Mouse (Mus musculus) hindbrain, postnatal 0 days (tissue): ENCODE measurements at regions not wholly inside any gene's neighbourhood (a gene's known extent, or its start where the extent isn't known, plus 50 kb on each side); places are given as distances from the start of the nearest gene placed in this dataset.

Source experiments
- ATAC-seq: fragments of 200-750 bp; cut with Nextera tagmentation; 2 replicates; pipeline ENCODE4 v1.8.0; 2017; ENCODE audit warnings: mild to moderate bottlenecking, moderate TSS enrichment, moderate library complexity
- DNase-seq: peaks from one replicate; pipeline ENCODE4 v3.0.0-alpha.2; 2015; ENCODE audit warnings: low spot score
- H3K27ac ChIP-seq: fragments of 300-500 bp; sonication (generic); 2 replicates; pipeline ENCODE4 v1.5.1; 2014; ENCODE audit warnings: mild to moderate bottlenecking
- H3K27me3 ChIP-seq: fragments of 300-500 bp; sonication (generic); 2 replicates; pipeline ENCODE4 v1.6.1; 2014; ENCODE audit warnings: low read length, mixed read lengths; ENCODE audit not compliant: insufficient read depth
- H3K36me3 ChIP-seq: fragments of 300-500 bp; sonication (generic); 2 replicates; pipeline ENCODE4 v1.6.1; 2014; ENCODE audit warnings: low read length, mixed read lengths; ENCODE audit not compliant: insufficient read depth
- H3K4me1 ChIP-seq: fragments of 300-500 bp; sonication (generic); 2 replicates; pipeline ENCODE4 v1.6.1; 2014; ENCODE audit warnings: antibody characterized with exemption, low read length, mixed read lengths; ENCODE audit not compliant: insufficient read depth
- H3K4me2 ChIP-seq: fragments of 300-500 bp; sonication (generic); 2 replicates; pipeline ENCODE4 v1.6.1; 2014; ENCODE audit warnings: low read depth, mild to moderate bottlenecking, low read length, moderate library complexity, mixed read lengths
- H3K4me3 ChIP-seq: fragments of 300-500 bp; sonication (generic); 2 replicates; pipeline ENCODE4 v1.5.1; 2014; ENCODE audit warnings: low read length
- H3K9ac ChIP-seq: fragments of 300-500 bp; sonication (generic); replicated peaks from 2 replicates; pipeline ENCODE4 v1.6.1; 2014; ENCODE audit warnings: mild to moderate bottlenecking, low read length, moderate library complexity, mixed read lengths
- H3K9me3 ChIP-seq: fragments of 300-500 bp; sonication (generic); 2 replicates; pipeline ENCODE4 v1.6.1; 2016; ENCODE audit warnings: low read length, mixed read lengths
- CTCF ChIP-seq: IDR thresholded peaks from 2 replicates; pipeline ENCODE4 v1.5.1; 2016; ENCODE audit warnings: antibody characterized with exemption, control low read depth, low read depth
- WGBS: fragments of 180-500 bp; shearing (Covaris S2); extraction: QIAGEN DNeasy Blood & Tissue Kit; methylation state at CpG from one replicate; pipeline ENCODE4 v1.1.7; 2014; 5-methylcytosine and 5-hydroxymethylcytosine counted together

- ATAC-seq (no peak), DNase-seq (no peak)
- Histone ChIP-seq H3K4me2 (no peak overlapping the region), H3K9ac (no peak overlapping the region), H3K27me3 (no peaks in the 10 kb centered on the region), H3K9me3 (no peaks in the 10 kb centered on the region), H3K4me1 (no peaks in the 10 kb centered on the region), H3K4me3 (no peak overlapping the region), H3K27ac (no peak overlapping the region), H3K36me3 (no peaks in the 10 kb centered on the region)
- TF ChIP-seq CTCF, result no peak
These were observed 305.4 kb upstream of the Btbd3 start for GRCm38 (mm10) chr2:137950931-137951330.

DNA sequence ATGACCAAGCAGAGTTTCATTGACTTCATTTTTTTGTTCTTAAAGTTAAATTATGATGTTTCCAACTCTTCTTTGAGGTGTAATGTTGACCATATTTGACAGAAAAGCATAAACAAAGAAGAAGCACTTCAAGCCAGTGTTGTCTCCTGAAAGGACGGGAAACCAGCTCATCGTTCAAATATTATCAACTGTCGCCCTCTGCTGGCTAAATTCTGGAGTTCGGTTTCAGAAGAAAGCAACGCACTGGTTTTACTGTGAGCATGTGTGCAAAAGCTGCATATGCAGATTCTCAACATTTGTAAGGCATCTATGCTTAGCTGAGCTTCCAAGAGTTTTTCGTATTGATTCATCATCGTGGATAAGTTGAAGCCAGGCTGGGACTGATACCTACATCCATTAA is 313.6 kb upstream of the Btbd3 start:
- ATAC-seq (peak; percentile 77), DNase-seq (peak; percentile 94)
- H3K27me3 ChIP-seq, result no peaks in the 10 kb centered on the region
- H3K27ac ChIP-seq, result no peak overlapping the region
- no peaks in the 10 kb centered on the region for H3K4me1 ChIP-seq
- peak; percentile 87 for TF ChIP-seq CTCF
- no peak overlapping the region for H3K4me2 ChIP-seq
- no peak overlapping the region for H3K4me3 ChIP-seq
- no peaks in the 10 kb centered on the region for H3K36me3 ChIP-seq
- 5% methylated on average over 7 of the region's 7 CpGs for WGBS
- no peak overlapping the region for H3K9ac ChIP-seq
- H3K9me3 ChIP-seq, result no peaks in the 10 kb centered on the region

GRCm38 (mm10) chr2:137939591-137939990 is 316.8 kb upstream of the Btbd3 start:
- H3K4me2 ChIP-seq, result no peak overlapping the region
- H3K4me1 ChIP-seq, result 0 out of 2 replicates have a peak, but pooled peaks cover 6% of the 10 kb centered on the region
- H3K36me3 ChIP-seq, result no peaks in the 10 kb centered on the region
- no peak for ATAC-seq
- no peak overlapping the region for H3K27ac ChIP-seq
- H3K9me3 ChIP-seq, result no peaks in the 10 kb centered on the region
- H3K9ac ChIP-seq, result no peak overlapping the region
- DNase-seq, result no peak
- no peaks in the 10 kb centered on the region for H3K27me3 ChIP-seq
- WGBS, result 77% methylated on average over 3 of the region's 3 CpGs
- H3K4me3 ChIP-seq, result no peak overlapping the region
- TF ChIP-seq CTCF, result no peak

GRCm38 (mm10) chr2:137938831-137939480 is 317.4 kb upstream of the Btbd3 start:
- Histone ChIP-seq H3K4me3 (no peak overlapping the region), H3K4me1 (0 out of 2 replicates have a peak, but pooled peaks cover 6% of the 10 kb centered on the region), H3K9ac (no peak overlapping the region), H3K27ac (no peak overlapping the region), H3K36me3 (no peaks in the 10 kb centered on the region), H3K9me3 (no peaks in the 10 kb centered on the region), H3K27me3 (no peaks in the 10 kb centered on the region), H3K4me2 (no peak overlapping the region)
- whole genome bisulfite sequencing, result 20% methylated on average over 7 of the region's 7 CpGs
- ATAC-seq (peak; percentile 82), DNase-seq (peak; percentile 64)
- TF ChIP-seq CTCF, result no peak

GRCm38 (mm10) chr2:137936613-137937012 is 319.8 kb upstream of the Btbd3 start:
- no peak for TF ChIP-seq CTCF
- Histone ChIP-seq H3K9ac (no peak overlapping the region), H3K4me3 (no peak overlapping the region), H3K36me3 (no peaks in the 10 kb centered on the region), H3K4me2 (no peak overlapping the region), H3K9me3 (no peaks in the 10 kb centered on the region), H3K27me3 (no peaks in the 10 kb centered on the region), H3K27ac (no peak overlapping the region), H3K4me1 (0 out of 2 replicates have a peak, but pooled peaks cover 6% of the 10 kb centered on the region)
- DNase-seq, result peak; percentile 35
- WGBS, result 18% methylated on average over 2 of the region's 2 CpGs
- ATAC-seq, result no peak

DNA sequence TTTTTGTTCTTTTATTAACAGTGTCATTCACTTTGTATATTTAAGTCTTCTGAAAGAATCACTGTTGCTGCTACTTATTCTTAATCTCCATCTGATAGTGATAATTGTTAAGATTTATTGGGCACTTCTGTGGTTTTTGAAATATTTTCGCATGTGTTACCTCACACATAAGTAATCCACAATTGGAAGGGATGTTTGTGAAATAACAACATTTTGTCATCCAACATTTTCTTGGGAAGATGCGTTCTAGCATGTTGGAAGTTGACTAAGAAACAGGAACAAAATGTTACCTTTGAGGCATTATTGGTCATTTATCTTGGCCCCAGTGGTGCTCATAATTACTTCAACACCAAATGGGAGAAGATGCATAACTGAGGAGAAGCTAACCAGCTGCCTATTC is 323.4 kb upstream of the Btbd3 start:
- H3K9ac ChIP-seq, result no peak overlapping the region
- no peaks in the 10 kb centered on the region for H3K27me3 ChIP-seq
- DNase-seq (no peak), ATAC-seq (no peak)
- H3K4me3 ChIP-seq, result no peak overlapping the region
- no peak overlapping the region for H3K27ac ChIP-seq
- TF ChIP-seq CTCF, result no peak
- H3K4me1 ChIP-seq, result 0 out of 2 replicates have a peak, but pooled peaks cover 6% of the 10 kb centered on the region
- no peak overlapping the region for H3K4me2 ChIP-seq
- WGBS, result 99% methylated on average over 2 of the region's 2 CpGs
- H3K9me3 ChIP-seq, result no peaks in the 10 kb centered on the region
- no peaks in the 10 kb centered on the region for H3K36me3 ChIP-seq

DNA sequence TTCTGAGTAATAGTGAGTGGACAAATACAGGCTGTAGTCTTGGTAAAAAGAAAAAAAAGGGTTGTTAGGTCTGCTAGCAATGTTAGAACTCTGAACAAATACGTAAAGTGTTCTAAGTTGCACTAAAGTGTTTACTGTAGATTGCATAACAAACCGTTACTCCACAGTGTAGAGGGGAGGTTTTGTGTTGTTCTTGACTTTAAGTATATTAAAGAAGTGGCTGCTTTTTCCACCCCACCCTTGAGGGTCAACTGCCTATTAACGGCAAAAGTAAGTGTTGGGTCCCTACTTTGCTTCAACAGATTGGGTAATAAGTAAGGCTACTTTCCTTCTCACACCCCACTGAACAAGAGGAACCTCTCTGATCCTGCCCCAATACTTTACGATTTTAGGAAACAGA is 323.9 kb upstream of the Btbd3 start:
- Histone ChIP-seq H3K4me2 (no peak overlapping the region), H3K4me1 (0 out of 2 replicates have a peak, but pooled peaks cover 6% of the 10 kb centered on the region), H3K27ac (no peak overlapping the region), H3K9me3 (no peaks in the 10 kb centered on the region), H3K27me3 (no peaks in the 10 kb centered on the region), H3K4me3 (no peak overlapping the region), H3K36me3 (no peaks in the 10 kb centered on the region), H3K9ac (no peak overlapping the region)
- 93% methylated on average over 4 of the region's 4 CpGs for WGBS
- DNase-seq (no peak), ATAC-seq (no peak)
- TF ChIP-seq CTCF, result no peak
